Mouse (Mus musculus) midbrain, postnatal 0 days (tissue): ENCODE data around the gene Gng8. TPM values are rescaled to one million over a fixed set of nuclear protein-coding genes. Genes with fewer than 3 reads are reported as not detected.
A peak's percentile ranks its signal among the peaks of the same experiment; 100 is the strongest.

ENCODE experiments used
- ATAC-seq: fragments of 200-750 bp; cut with Nextera tagmentation; 2 replicates; pipeline ENCODE4 v1.8.0; 2017; ENCODE audit warnings: moderate number of reproducible peaks, mild to moderate bottlenecking, moderate TSS enrichment, moderate library complexity; ENCODE audit not compliant: low FRiP score
- DNase-seq: peaks from one replicate; pipeline ENCODE4 v3.0.0-alpha.2; 2015; ENCODE audit warnings: low spot score
- H3K27ac ChIP-seq: fragments of 300-500 bp; sonication (generic); 2 replicates; pipeline ENCODE4 v1.5.1; 2014; ENCODE audit warnings: low read depth, mild to moderate bottlenecking, low read length, mixed read lengths
- H3K27me3 ChIP-seq: fragments of 300-500 bp; sonication (generic); 2 replicates; pipeline ENCODE4 v1.6.1; 2014; ENCODE audit warnings: low read length, control low read depth, mixed read lengths; ENCODE audit not compliant: insufficient read depth
- H3K36me3 ChIP-seq: fragments of 300-500 bp; sonication (generic); 2 replicates; pipeline ENCODE4 v1.6.1; 2014; ENCODE audit warnings: low read length, control low read depth, mixed read lengths; ENCODE audit not compliant: insufficient read depth
- H3K4me1 ChIP-seq: fragments of 300-500 bp; sonication (generic); 2 replicates; pipeline ENCODE4 v1.6.1; 2014; ENCODE audit warnings: mild to moderate bottlenecking, control low read depth, antibody characterized with exemption, low read length, mixed read lengths; ENCODE audit not compliant: insufficient read depth
- H3K4me2 ChIP-seq: fragments of 300-500 bp; sonication (generic); 2 replicates; pipeline ENCODE4 v1.6.1; 2014; ENCODE audit warnings: low read depth, mild to moderate bottlenecking, low read length, mixed read lengths; ENCODE audit not compliant: poor library complexity, severe bottlenecking
- H3K4me3 ChIP-seq: fragments of 300-500 bp; sonication (generic); 2 replicates; pipeline ENCODE4 v1.5.1; 2014; ENCODE audit warnings: low read depth, mild to moderate bottlenecking, low read length, moderate library complexity
- H3K9ac ChIP-seq: fragments of 300-500 bp; sonication (generic); replicated peaks from 2 replicates; pipeline ENCODE4 v1.6.1; 2014; ENCODE audit warnings: mild to moderate bottlenecking, low read length, moderate library complexity, mixed read lengths; ENCODE audit not compliant: poor library complexity, severe bottlenecking
- H3K9me3 ChIP-seq: fragments of 300-500 bp; sonication (generic); 2 replicates; pipeline ENCODE4 v1.6.1; 2016; ENCODE audit warnings: low read length, control low read depth
- CTCF ChIP-seq: IDR thresholded peaks from 2 replicates; pipeline ENCODE4 v1.5.1; 2016; ENCODE audit warnings: antibody characterized with exemption, mild to moderate bottlenecking
- WGBS: fragments of 180-500 bp; shearing (Covaris S2); extraction: QIAGEN DNeasy Blood & Tissue Kit; methylation state at CpG from one replicate; pipeline ENCODE4 v1.1.7; 2014; 5-methylcytosine and 5-hydroxymethylcytosine counted together
- polyA plus RNA-seq: library from polyadenylated mRNA; unstranded; fragments of >200 nt; fragmentation: Nextera tagmentation; extraction: Ambion mirVana; gene quantifications from 2 replicates; pipeline ENCODE4 v1.2.1, GENCODE M21; 2015
- total RNA-seq: library from RNA; depleted of rRNA; stranded (reverse); fragments of >200 nt; gene quantifications from 2 replicates; pipeline ENCODE4 v1.2.3, GENCODE M21; 2014; rRNA removed

Gene Gng8
- total and polyA plus RNA-seq, 2 experiments from 2014 or later = 5.2 to 15.9 TPM

GRCm38 (mm10) chr7:16944061-16944807 is 52.6 kb downstream of the Gng8 start, which contains the start of gene Pnmal2:
Pnmal2 (plus strand) TSS chr7:16944682.
- H3K4me3 ChIP-seq = peak within 1 kb of the TSS; percentile 69
- DNase-seq = peak; percentile 97
- H3K36me3 ChIP-seq = no peaks in the 10 kb centered on the region; the same call in 1 of the 2 replicates
- H3K9ac ChIP-seq = peak within 1 kb of the TSS; percentile 93
- H3K4me2 ChIP-seq = peak within 1 kb of the TSS; percentile 93
- H3K4me1 ChIP-seq = peaks cover 34% of the 10 kb centered on the region
- peak within 1 kb of the TSS; percentile 93 for H3K27ac ChIP-seq
- H3K9me3 ChIP-seq = no peaks in the 10 kb centered on the region
- H3K27me3 ChIP-seq = no peaks in the 10 kb centered on the region
- TF ChIP-seq CTCF = no peak
- ATAC-seq = peak; percentile 86
- WGBS = 8% methylated on average over 36 of the region's 36 CpGs

- Histone ChIP-seq H3K27ac (peak overlapping the region; percentile 93), H3K9ac (peak overlapping the region; percentile 93), H3K4me1 (peaks cover 36% of the 10 kb centered on the region), H3K27me3 (no peaks in the 10 kb centered on the region), H3K4me2 (peak overlapping the region; percentile 93), H3K4me3 (peak overlapping the region; percentile 69), H3K36me3 (no peaks in the 10 kb centered on the region; the same call in 1 of the 2 replicates), H3K9me3 (no peaks in the 10 kb centered on the region)
- ATAC-seq (peak; percentile 29), DNase-seq (no peak)
- TF ChIP-seq CTCF = no peak
- WGBS = 1% methylated on average over 22 of the region's 22 CpGs
These were observed 53.3 kb downstream of the Gng8 start for GRCm38 (mm10) chr7:16944808-16945315.

Other genes starting within 250 kb of the Gng8 start
- gene Ceacam15, start 216.1 kb upstream of the Gng8 start, total RNA-seq = not detected in 2 replicates
- gene Ceacam15, start 216.1 kb upstream of the Gng8 start, polyA plus RNA-seq = not detected in 2 replicates
- not detected in 2 replicates for gene Ceacam9, start 169.9 kb upstream of the Gng8 start, total RNA-seq
- gene Ceacam9, start 169.9 kb upstream of the Gng8 start, polyA plus RNA-seq = 0.21 and 0.39 TPM in 2 replicates
- gene Ap2s1, start 153.4 kb upstream of the Gng8 start, total RNA-seq = 516 and 573 TPM in 2 replicates
- 556 and 589 TPM in 2 replicates for gene Ap2s1, start 153.4 kb upstream of the Gng8 start, polyA plus RNA-seq
- 15.2 and 20.1 TPM in 2 replicates for gene Slc1a5, start 110.4 kb upstream of the Gng8 start, total RNA-seq
- 8.9 and 9.2 TPM in 2 replicates for gene Slc1a5, start 110.4 kb upstream of the Gng8 start, polyA plus RNA-seq
- 252 and 291 TPM in 2 replicates for gene Strn4, start 75.9 kb upstream of the Gng8 start, total RNA-seq
- 156 and 165 TPM in 2 replicates for gene Strn4, start 75.9 kb upstream of the Gng8 start, polyA plus RNA-seq
- 81.4 and 85.9 TPM in 2 replicates for gene Fkrp, start 75.1 kb upstream of the Gng8 start, total RNA-seq
- 50.0 and 53.5 TPM in 2 replicates for gene Fkrp, start 75.1 kb upstream of the Gng8 start, polyA plus RNA-seq
- gene Prkd2, start 48.9 kb upstream of the Gng8 start, total RNA-seq = 3.2 and 4.9 TPM in 2 replicates
- 3.9 TPM in 2 replicates for gene Prkd2, start 48.9 kb upstream of the Gng8 start, polyA plus RNA-seq
- 86.0 and 107 TPM in 2 replicates for gene Dact3, start 16.5 kb upstream of the Gng8 start, total RNA-seq
- 7.5 and 7.7 TPM in 2 replicates for gene Dact3, start 16.5 kb upstream of the Gng8 start, polyA plus RNA-seq
- gene Ptgir, start 14.7 kb downstream of the Gng8 start, total RNA-seq = 0.11 and 0.14 TPM in 2 replicates
- 0.11 TPM in 1 of 2 replicates, not detected in the other for gene Ptgir, start 14.7 kb downstream of the Gng8 start, polyA plus RNA-seq
- gene Calm3, start 32.3 kb downstream of the Gng8 start, total RNA-seq = 1,835 and 1,985 TPM in 2 replicates
- 467 and 471 TPM in 2 replicates for gene Calm3, start 32.3 kb downstream of the Gng8 start, polyA plus RNA-seq
- gene Pnmal2, start 52.9 kb downstream of the Gng8 start, total RNA-seq = 155 and 174 TPM in 2 replicates
- gene Pnmal2, start 52.9 kb downstream of the Gng8 start, polyA plus RNA-seq = 180 and 187 TPM in 2 replicates
- 41.2 and 54.0 TPM in 2 replicates for gene Pnmal1, start 67.9 kb downstream of the Gng8 start, total RNA-seq
- 64.8 and 65.2 TPM in 2 replicates for gene Pnmal1, start 67.9 kb downstream of the Gng8 start, polyA plus RNA-seq
- 48.8 and 49.0 TPM in 2 replicates for gene Gm42372, start 91.3 kb downstream of the Gng8 start, total RNA-seq
- gene Gm42372, start 91.3 kb downstream of the Gng8 start, polyA plus RNA-seq = 9.0 and 9.2 TPM in 2 replicates
- 5.5 and 5.8 TPM in 2 replicates for gene Ccdc8, start 100.9 kb downstream of the Gng8 start, total RNA-seq
- gene Ccdc8, start 100.9 kb downstream of the Gng8 start, polyA plus RNA-seq = 2.0 and 2.5 TPM in 2 replicates
- 56.4 and 61.0 TPM in 2 replicates for gene Ppp5c, start 136.1 kb downstream of the Gng8 start, total RNA-seq
- gene Ppp5c, start 136.1 kb downstream of the Gng8 start, polyA plus RNA-seq = 144 and 145 TPM in 2 replicates
- 13.6 and 16.9 TPM in 2 replicates for gene Hif3a, start 170.6 kb downstream of the Gng8 start, total RNA-seq
- 2.0 and 2.7 TPM in 2 replicates for gene Hif3a, start 170.6 kb downstream of the Gng8 start, polyA plus RNA-seq
- 3.9 and 5.1 TPM in 2 replicates for gene Psg16, start 182.3 kb downstream of the Gng8 start, total RNA-seq
- gene Psg16, start 182.3 kb downstream of the Gng8 start, polyA plus RNA-seq = 6.8 and 7.6 TPM in 2 replicates